ENCODE assay signal across 9 mouse cellular contexts in the genomic region with DNA sequence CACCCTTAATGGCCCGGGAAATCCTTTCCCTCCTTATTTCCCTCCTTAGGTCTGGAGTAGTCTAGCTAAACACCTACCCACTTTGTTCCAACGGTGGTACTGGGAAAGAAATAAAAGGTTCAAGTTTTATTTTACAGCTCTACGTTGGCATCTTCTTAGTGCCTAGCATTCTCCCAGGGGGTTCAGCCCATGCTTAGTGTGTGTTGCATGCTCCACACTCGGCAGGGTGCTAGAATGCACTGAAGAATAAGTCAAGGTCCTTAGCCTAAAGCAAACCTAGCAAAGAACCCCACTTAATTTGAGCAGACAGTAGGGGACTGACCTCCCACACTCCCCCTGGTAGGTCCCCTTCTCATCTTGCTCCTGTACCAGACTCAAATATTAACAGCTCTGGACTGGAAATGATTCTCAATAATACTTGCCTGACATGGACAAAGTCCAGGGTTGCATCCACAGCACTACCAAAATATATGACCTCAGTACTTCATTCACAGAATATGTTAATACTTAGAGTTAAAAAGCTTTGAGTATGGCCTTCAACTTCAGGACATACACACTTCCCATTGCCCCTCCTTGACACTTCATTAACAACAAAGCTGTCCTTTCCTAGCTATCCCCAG. TPM values are rescaled to one million over a fixed set of nuclear protein-coding genes. Genes with fewer than 3 reads are reported as not detected.
DNase-seq lines count a peak whose midpoint lies in the region; ATAC-seq and TF ChIP-seq lines count a peak whose summit lies in the region.
"Had no signal": no experiment of that assay in that cellular context is flagged by ENCODE, and none has a peak within 500 bp of the region (broad histone marks: within the 10 kb centered on the region; RNA-seq: fewer than 3 reads in every experiment).

No protein-coding gene starts in this region.

- no peak for TF ChIP-seq CTCF in brain, embryonic 14.5 days (IDR thresholded peaks at IDR 0.05; ENCODE audit: borderline replicate concordance, extremely low read depth, insufficient read depth, insufficient read length)
- TF ChIP-seq CTCF in forebrain, postnatal 0 days (IDR thresholded peaks at IDR 0.05; ENCODE audit: low read depth): 0 out of 2 replicates have a peak, but pooled peaks have one; percentile 3
- TF ChIP-seq CTCF in olfactory bulb, adult 2 months (IDR thresholded peaks at IDR 0.05; ENCODE audit: insufficient read depth, low read depth, low read length): no peak

- H3K4me1 ChIP-seq in forebrain, postnatal 0 days (ENCODE audit: insufficient read depth): peaks cover 19% of the 10 kb centered on the region
- H3K4me1 ChIP-seq in olfactory bulb, adult 2 months (ENCODE audit: control insufficient read depth, insufficient read depth, low read length): 0 out of 2 replicates have a peak, but pooled peaks cover 2% of the 10 kb centered on the region

- no peaks in the 10 kb centered on the region for H3K9me3 ChIP-seq in forebrain, postnatal 0 days (ENCODE audit: low read length)

- peak overlapping the region; percentile 96 for H3K4me3 ChIP-seq in forebrain, postnatal 0 days (ENCODE audit: low read depth, low read length)
- H3K4me3 ChIP-seq in olfactory bulb, adult 2 months (ENCODE audit: insufficient read depth, low read depth, low read length): no peak overlapping the region

- no peaks in the 10 kb centered on the region for H3K27me3 ChIP-seq in forebrain, postnatal 0 days (ENCODE audit: insufficient read depth, low read length)
- H3K27me3 ChIP-seq: Patski had no signal

- peak overlapping the region; percentile 93 for H3K9ac ChIP-seq in forebrain, postnatal 0 days

- H3K27ac ChIP-seq in forebrain, postnatal 0 days (ENCODE audit: low read depth, low read length): peak overlapping the region; percentile 98
- H3K27ac ChIP-seq in olfactory bulb, adult 2 months (ENCODE audit: insufficient read depth, low read depth, low read length): peak overlapping the region; percentile 91

- no peak for ATAC-seq in forebrain, postnatal 0 days

- no peak for TF ChIP-seq POLR2A in brain, embryonic 14.5 days (IDR thresholded peaks at IDR 0.05; ENCODE audit: borderline replicate concordance, extremely low read depth, insufficient read depth, insufficient read length, poor library complexity, severe bottlenecking)
- TF ChIP-seq POLR2A in olfactory bulb, adult 2 months (IDR thresholded peaks at IDR 0.05; ENCODE audit: insufficient read depth, low read depth, low read length): no peak

- H3K36me3 ChIP-seq in forebrain, postnatal 0 days (ENCODE audit: insufficient read depth): no peaks in the 10 kb centered on the region

- H3K4me2 ChIP-seq in forebrain, postnatal 0 days (ENCODE audit: low read depth): peak overlapping the region; percentile 68

- peak; percentile 19 for DNase-seq in kidney, adult 11 months
- no peak for DNase-seq in kidney, postnatal 25 days
- DNase-seq in brain, embryonic 14.5 days (ENCODE audit: low read depth): peak; percentile 37
- DNase-seq in forebrain, postnatal 0 days: no peak
- DNase-seq in kidney, postnatal 4 days: peak; percentile 8 to 19
- no peak for DNase-seq in frontal cortex, postnatal 10 days (ENCODE audit: low spot score in 2 of 2)
- DNase-seq in ovary, postnatal 36 days (ENCODE audit: low spot score): no peak

- 8% methylated on average over 4 of the region's 4 CpGs for WGBS in forebrain, postnatal 0 days
- WGBS in olfactory bulb, adult 2 months: 6% methylated on average over 4 of the region's 4 CpGs

RNA-seq across cellular contexts. Expression of a gene that starts 0.6 kb away (rescaled TPM):
- polyA plus RNA-seq in brain, embryonic 14.5 days (2012; rRNA removed): 63.9 and 79.6 TPM in 2 replicates
- total RNA-seq in forebrain, postnatal 0 days (2014; rRNA removed): 101 and 138 TPM in 2 replicates
- polyA plus RNA-seq in forebrain, postnatal 0 days (2015; fragmentation: Nextera tagmentation; extraction: Ambion mirVana): 83.5 and 99.9 TPM in 2 replicates
- polyA plus RNA-seq in olfactory bulb, adult 2 months (2012; ENCODE audit: insufficient read depth, insufficient read length, low replicate concordance, missing spikeins): 256 and 584 TPM in 2 replicates

Comparison
In these comparisons a context has a peak if more than half of its experiments do, and no peak if none do; other contexts are left out.
1. DNase-seq: peak in kidney, adult 11 months (single experiment), brain, embryonic 14.5 days (single experiment) and kidney, postnatal 4 days (2 of 2); none in kidney, postnatal 25 days (0 of 2), forebrain, postnatal 0 days (single experiment), frontal cortex, postnatal 10 days (0 of 2) and ovary, postnatal 36 days (single experiment).